Mouse (Mus musculus): ENCODE measurements around the gene Tiam1. TPM values are rescaled to one million over a fixed set of nuclear protein-coding genes. Genes with fewer than 3 reads are reported as not detected.

The Tiam1 gene
- 10 to 100 TPM; 67.9 to 73.4 TPM for total RNA-seq (2021)
- long read RNA-seq, experiment 1, partial matches to known transcripts: 5 of 8 reads
- long read RNA-seq, experiment 1, other reads (novel, unspliced or antisense): 3 of 8 reads
- long read RNA-seq, experiment 2, partial matches to known transcripts: 2 of 7 reads
- long read RNA-seq, experiment 2, other reads (novel, unspliced or antisense): 4 of 7 reads

GRCm38 (mm10) chr16:90143760-90144516, at the start of gene Tiam1:
Tiam1 (minus strand) TSS chr16:90143769.
- peak; percentile 86 to 88 for DNase-seq (ENCODE audit: low spot score in 2 of 2)

- DNase-seq (ENCODE audit: low spot score in 2 of 2): no peak
Measured at GRCm38 (mm10) chr16:90191289-90191688, 47.7 kb upstream of the Tiam1 start.

- peak in 1 of 2 experiments; percentile 34 for DNase-seq (ENCODE audit: low spot score in 2 of 2)
Measured at GRCm38 (mm10) chr16:90187453-90187852, 43.9 kb upstream of the Tiam1 start.

- DNase-seq (ENCODE audit: low spot score in 2 of 2): peak; percentile 36 to 58
Measured at GRCm38 (mm10) chr16:90185928-90186588, 42.5 kb upstream of the Tiam1 start.

- no peak for DNase-seq (ENCODE audit: low spot score in 2 of 2)
Measured at GRCm38 (mm10) chr16:90184135-90184534, 40.6 kb upstream of the Tiam1 start.

GRCm38 (mm10) chr16:90181673-90182072, 38.1 kb upstream of the Tiam1 start:
- DNase-seq (ENCODE audit: low spot score in 2 of 2): no peak

- no peak for DNase-seq (ENCODE audit: low spot score in 2 of 2)
Measured at GRCm38 (mm10) chr16:90180975-90181374, 37.4 kb upstream of the Tiam1 start.

- no peak for DNase-seq (ENCODE audit: low spot score in 2 of 2)
Measured at GRCm38 (mm10) chr16:90179892-90180291, 36.3 kb upstream of the Tiam1 start.

GRCm38 (mm10) chr16:90178404-90178803, 34.8 kb upstream of the Tiam1 start:
- no peak for DNase-seq (ENCODE audit: low spot score in 2 of 2)

- DNase-seq (ENCODE audit: low spot score in 2 of 2): no peak
Measured at GRCm38 (mm10) chr16:90177425-90177824, 33.9 kb upstream of the Tiam1 start.

- no peak for DNase-seq (ENCODE audit: low spot score in 2 of 2)
Measured at GRCm38 (mm10) chr16:90176472-90176871, 32.9 kb upstream of the Tiam1 start.

- no peak for DNase-seq (ENCODE audit: low spot score in 2 of 2)
Measured at GRCm38 (mm10) chr16:90171416-90171815, 27.8 kb upstream of the Tiam1 start.

- DNase-seq (ENCODE audit: low spot score in 2 of 2): no peak
Measured at GRCm38 (mm10) chr16:90170676-90171075, 27.1 kb upstream of the Tiam1 start.

GRCm38 (mm10) chr16:90169863-90170630, 26.5 kb upstream of the Tiam1 start:
- DNase-seq (ENCODE audit: low spot score in 2 of 2): no peak

GRCm38 (mm10) chr16:90167646-90168045, 24.1 kb upstream of the Tiam1 start:
- peak; percentile 47 to 66 for DNase-seq (ENCODE audit: low spot score in 2 of 2)

- DNase-seq (ENCODE audit: low spot score in 2 of 2): no peak
Measured at GRCm38 (mm10) chr16:90165435-90165834, 21.9 kb upstream of the Tiam1 start.

GRCm38 (mm10) chr16:90164942-90165341, 21.4 kb upstream of the Tiam1 start:
- no peak for DNase-seq (ENCODE audit: low spot score in 2 of 2)

- no peak for DNase-seq (ENCODE audit: low spot score in 2 of 2)
Measured at GRCm38 (mm10) chr16:90155080-90155479, 11.5 kb upstream of the Tiam1 start.

GRCm38 (mm10) chr16:90150820-90151219, 7.3 kb upstream of the Tiam1 start:
- no peak for DNase-seq (ENCODE audit: low spot score in 2 of 2)

- DNase-seq (ENCODE audit: low spot score in 2 of 2): no peak
Measured at GRCm38 (mm10) chr16:90150126-90150525, 6.6 kb upstream of the Tiam1 start.

- no peak for DNase-seq (ENCODE audit: low spot score in 2 of 2)
Measured at GRCm38 (mm10) chr16:90149335-90149734, 5.8 kb upstream of the Tiam1 start.

Data from adrenal gland, postnatal 4 days (tissue).